Mouse (Mus musculus): Measurements from ENCODE around the gene Olfr1240.

Olfr1240 gene

GRCm38 (mm10) chr2:89442900-89443299 is at the start of gene Olfr1240:
Gene Olfr1240, minus strand, starts transcription at chr2:89443000.
- no peak for DNase-seq (ENCODE audit: low spot score)

- no peak for DNase-seq (ENCODE audit: low spot score)
These were observed 44.2 kb upstream of the Olfr1240 start, which contains the start of gene Olfr1241 for GRCm38 (mm10) chr2:89487026-89487425. Gene Olfr1241, minus strand, starts transcription at chr2:89487126.

GRCm38 (mm10) chr2:89420307-89420706 is 22.5 kb downstream of the Olfr1240 start, which contains the start of gene Olfr1239:
Gene Olfr1239, minus strand, starts transcription at chr2:89420407.
- DNase-seq (ENCODE audit: low spot score) = no peak

- no peak for DNase-seq (ENCODE audit: low spot score)
These were observed 28.2 kb downstream of the Olfr1240 start for GRCm38 (mm10) chr2:89414557-89414956.

GRCm38 (mm10) chr2:89409576-89409975 is 33.2 kb downstream of the Olfr1240 start, which contains the start of gene Olfr1238:
Gene Olfr1238, minus strand, starts transcription at chr2:89409676.
- DNase-seq (ENCODE audit: low spot score) = no peak

- no peak for DNase-seq (ENCODE audit: low spot score)
These were observed 41.9 kb downstream of the Olfr1240 start for GRCm38 (mm10) chr2:89400882-89401281.

Measured in ovary, adult 18-20 months (tissue).